Mouse (Mus musculus) lung, embryonic 14.5 days (tissue): ENCODE results near the gene Ergic1. TPM values are rescaled to one million over a fixed set of nuclear protein-coding genes. Genes with fewer than 3 reads are reported as not detected.

Experiments used
- ATAC-seq: fragments of 200-750 bp; cut with Nextera tagmentation; 2 replicates; pipeline ENCODE4 v1.8.0; 2017; ENCODE audit warnings: mild to moderate bottlenecking, moderate TSS enrichment, moderate library complexity; ENCODE audit not compliant: insufficient read depth
- DNase-seq: peaks from one replicate; pipeline ENCODE4 v3.0.0-alpha.2; 2015
- H3K27ac ChIP-seq: fragments of 300-500 bp; sonication (generic); 2 replicates; pipeline ENCODE4 v1.5.1; 2014; ENCODE audit warnings: low read depth, mild to moderate bottlenecking, moderate library complexity
- H3K27me3 ChIP-seq: fragments of 300-500 bp; sonication (generic); 2 replicates; pipeline ENCODE4 v1.6.1; 2014; ENCODE audit warnings: low read length, control low read depth; ENCODE audit not compliant: insufficient read depth
- H3K36me3 ChIP-seq: fragments of 300-500 bp; sonication (generic); 2 replicates; pipeline ENCODE4 v1.6.1; 2014; ENCODE audit warnings: control low read depth; ENCODE audit not compliant: insufficient read depth
- H3K4me1 ChIP-seq: fragments of 300-500 bp; sonication (generic); 2 replicates; pipeline ENCODE4 v1.6.1; 2014; ENCODE audit warnings: antibody characterized with exemption, control low read depth; ENCODE audit not compliant: insufficient read depth
- H3K4me2 ChIP-seq: fragments of 300-500 bp; sonication (generic); 2 replicates; pipeline ENCODE4 v1.6.1; 2014; ENCODE audit warnings: mild to moderate bottlenecking
- H3K4me3 ChIP-seq: fragments of 300-500 bp; sonication (generic); 2 replicates; pipeline ENCODE4 v1.5.1; 2014; ENCODE audit warnings: low read depth, low read length
- H3K9ac ChIP-seq: fragments of 300-500 bp; sonication (generic); 2 replicates; pipeline ENCODE4 v1.6.1; 2014
- H3K9me3 ChIP-seq: fragments of 300-500 bp; sonication (generic); 2 replicates; pipeline ENCODE4 v1.6.1; 2016; ENCODE audit warnings: low read depth, low read length, control low read depth
- CTCF ChIP-seq: IDR thresholded peaks from 2 replicates; pipeline ENCODE4 v1.5.1; 2016; ENCODE audit warnings: antibody characterized with exemption, low read depth
- WGBS: fragments of 180-500 bp; shearing (Covaris S2); extraction: QIAGEN DNeasy Blood & Tissue Kit; methylation state at CpG from one replicate; pipeline ENCODE4 v1.1.7; 2014; 5-methylcytosine and 5-hydroxymethylcytosine counted together
- polyA plus RNA-seq: library from polyadenylated mRNA; unstranded; fragments of >200 nt; fragmentation: Nextera tagmentation; extraction: Ambion mirVana; gene quantifications from 2 replicates; pipeline ENCODE4 v1.2.1, GENCODE M21; 2014

The Ergic1 gene
- polyA plus RNA-seq, 1 experiment from 2014 or later, result 125 TPM

GRCm38 (mm10) chr17:26659573-26659915 lies 98.3 kb downstream of the Ergic1 start:
- Histone ChIP-seq H3K4me3 (no peak overlapping the region), H3K27ac (no peak overlapping the region), H3K36me3 (peaks cover 18% of the 10 kb centered on the region), H3K9me3 (no peaks in the 10 kb centered on the region), H3K9ac (no peak overlapping the region), H3K4me2 (no peak overlapping the region), H3K27me3 (no peaks in the 10 kb centered on the region), H3K4me1 (no peaks in the 10 kb centered on the region)
- DNase-seq (no peak), ATAC-seq (no peak)
- no peak for TF ChIP-seq CTCF
- WGBS, result 58% methylated on average over 3 of the region's 3 CpGs

- no peaks in the 10 kb centered on the region for H3K9me3 ChIP-seq
- H3K4me2 ChIP-seq, result no peak overlapping the region
- H3K4me3 ChIP-seq, result no peak overlapping the region
- no peak overlapping the region for H3K9ac ChIP-seq
- H3K4me1 ChIP-seq, result no peaks in the 10 kb centered on the region
- peaks cover 10% of the 10 kb centered on the region; the same call in 1 of the 2 replicates for H3K36me3 ChIP-seq
- ATAC-seq (no peak), DNase-seq (peak; percentile 86)
- no peak overlapping the region for H3K27ac ChIP-seq
- TF ChIP-seq CTCF, result peak; percentile 81
- WGBS, result 20% methylated on average over 21 of the region's 21 CpGs
- H3K27me3 ChIP-seq, result no peaks in the 10 kb centered on the region
Measured at GRCm38 (mm10) chr17:26660192-26660912, 99.1 kb downstream of the Ergic1 start.

GRCm38 (mm10) chr17:26662204-26662603 lies 100.9 kb downstream of the Ergic1 start:
- WGBS, result 77% methylated on average over 5 of the region's 5 CpGs
- Histone ChIP-seq H3K4me2 (no peak overlapping the region; the same call in 1 of the 2 replicates), H3K36me3 (no peaks in the 10 kb centered on the region), H3K27ac (no peak overlapping the region), H3K27me3 (no peaks in the 10 kb centered on the region), H3K4me1 (no peaks in the 10 kb centered on the region), H3K9ac (no peak overlapping the region), H3K9me3 (no peaks in the 10 kb centered on the region), H3K4me3 (no peak overlapping the region)
- no peak for TF ChIP-seq CTCF
- ATAC-seq, result no peak
- no peak for DNase-seq

GRCm38 (mm10) chr17:26662978-26663683 lies 101.8 kb downstream of the Ergic1 start, which contains the start of gene Atp6v0e:
Gene Atp6v0e (plus strand): TSS chr17:26663231.
- Histone ChIP-seq H3K4me1 (no peaks in the 10 kb centered on the region), H3K9ac (peak within 1 kb of the TSS; percentile 68), H3K36me3 (no peaks in the 10 kb centered on the region), H3K27ac (no peak within 1 kb of the TSS), H3K9me3 (no peaks in the 10 kb centered on the region), H3K4me3 (peak within 1 kb of the TSS; percentile 68), H3K4me2 (peak within 1 kb of the TSS; percentile 69), H3K27me3 (no peaks in the 10 kb centered on the region)
- ATAC-seq, result peak; percentile 82
- peak; percentile 98 for TF ChIP-seq CTCF
- WGBS, result 1% methylated on average over 28 of the region's 28 CpGs
- peak; percentile 98 for DNase-seq

- H3K4me1 ChIP-seq, result no peaks in the 10 kb centered on the region
- H3K4me2 ChIP-seq, result no peak overlapping the region
- no peaks in the 10 kb centered on the region for H3K36me3 ChIP-seq
- H3K27ac ChIP-seq, result no peak overlapping the region
- no peak for TF ChIP-seq CTCF
- ATAC-seq (no peak), DNase-seq (no peak)
- WGBS, result 81% methylated on average over 4 of the region's 4 CpGs
- H3K4me3 ChIP-seq, result no peak overlapping the region
- no peaks in the 10 kb centered on the region for H3K9me3 ChIP-seq
- no peak overlapping the region for H3K9ac ChIP-seq
- no peaks in the 10 kb centered on the region for H3K27me3 ChIP-seq
Measured at GRCm38 (mm10) chr17:26665600-26665999, 104.3 kb downstream of the Ergic1 start.

DNA sequence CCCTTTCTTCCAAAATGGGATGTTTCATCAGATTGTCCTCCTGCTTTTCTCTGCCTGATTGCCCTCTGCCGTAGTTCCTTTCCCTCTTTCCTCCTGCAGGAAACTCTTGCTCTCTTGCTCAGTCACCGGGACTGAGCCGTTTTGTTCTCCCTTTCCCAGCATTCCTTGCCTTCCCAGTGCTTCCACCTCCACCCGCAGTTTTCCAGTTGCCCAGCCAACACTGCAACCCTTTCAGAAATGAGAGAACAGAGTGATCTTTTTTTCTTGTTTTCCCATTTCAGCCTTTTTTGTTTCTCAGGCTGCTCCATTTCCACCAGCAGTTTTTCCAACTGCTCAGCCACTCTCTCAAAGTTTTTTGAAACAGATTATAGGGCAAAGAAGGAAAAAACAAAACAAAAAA lies 110.0 kb downstream of the Ergic1 start:
- DNase-seq, result no peak
- no peaks in the 10 kb centered on the region for H3K27me3 ChIP-seq
- no peak overlapping the region for H3K27ac ChIP-seq
- H3K36me3 ChIP-seq, result no peaks in the 10 kb centered on the region
- no peak for TF ChIP-seq CTCF
- no peaks in the 10 kb centered on the region for H3K9me3 ChIP-seq
- no peaks in the 10 kb centered on the region for H3K4me1 ChIP-seq
- H3K4me2 ChIP-seq, result no peak overlapping the region
- ATAC-seq, result no peak
- H3K4me3 ChIP-seq, result no peak overlapping the region
- 66% methylated on average over 4 of the region's 4 CpGs for WGBS
- no peak overlapping the region for H3K9ac ChIP-seq

DNA sequence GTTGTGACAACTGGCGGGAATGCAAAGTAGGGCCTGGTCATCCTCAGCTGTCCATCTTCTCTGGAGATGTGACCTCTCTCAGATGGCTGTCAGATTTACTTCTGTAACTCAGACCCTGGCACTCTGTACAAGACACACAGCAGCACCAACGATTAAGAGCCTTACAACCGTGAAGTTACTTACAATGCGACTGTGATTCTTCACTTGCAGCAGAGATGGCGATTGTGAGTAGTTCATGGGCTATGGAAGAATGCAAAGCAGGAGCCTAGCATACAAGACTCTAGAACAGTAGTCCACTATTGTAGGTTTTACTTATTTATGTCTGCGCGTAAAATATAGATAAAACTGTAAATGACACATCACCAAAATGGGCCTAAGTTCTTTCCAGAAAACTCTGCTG lies 114.6 kb downstream of the Ergic1 start:
- Histone ChIP-seq H3K36me3 (no peaks in the 10 kb centered on the region), H3K4me1 (peaks cover 6% of the 10 kb centered on the region; the same call in 1 of the 2 replicates), H3K4me2 (peak overlapping the region; percentile 77), H3K4me3 (peak overlapping the region; percentile 80), H3K9me3 (no peaks in the 10 kb centered on the region), H3K27me3 (no peaks in the 10 kb centered on the region), H3K27ac (no peak overlapping the region), H3K9ac (peak overlapping the region; percentile 69)
- WGBS, result 15% methylated on average over 7 of the region's 7 CpGs
- TF ChIP-seq CTCF, result no peak
- DNase-seq (no peak), ATAC-seq (peak; percentile 25; the same call in 1 of the 2 replicates)
